Comparison of ENCODE assay signal across 20 mouse cellular contexts in genomic region chr12:56905222-56905621, GRCm38 (mm10).
A peak's percentile ranks its signal among the peaks of the same experiment; 100 is the strongest.
DNase-seq lines count a peak whose midpoint lies in the region; ATAC-seq and TF ChIP-seq lines count a peak whose summit lies in the region.
"Had no signal": no experiment of that assay in that cellular context is flagged by ENCODE, and none has a peak within 500 bp of the region (broad histone marks: within the 10 kb centered on the region; RNA-seq: fewer than 3 reads in every experiment).

No protein-coding gene starts in this region.

- no peaks in the 10 kb centered on the region for H3K9me3 ChIP-seq in hindbrain, embryonic 10.5 days
- no peaks in the 10 kb centered on the region for H3K9me3 ChIP-seq in hindbrain, embryonic 13.5 days
- H3K9me3 ChIP-seq in midbrain, embryonic 10.5 days (replicated peaks), result no peaks in the 10 kb centered on the region
- no peaks in the 10 kb centered on the region for H3K9me3 ChIP-seq in midbrain, embryonic 15.5 days
- no peaks in the 10 kb centered on the region for H3K9me3 ChIP-seq in limb, embryonic 14.5 days (ENCODE audit: control insufficient read depth, low read length)
- H3K9me3 ChIP-seq: heart, embryonic 12.5 days had no signal

- WGBS in hindbrain, embryonic 10.5 days, result 18% methylated on average over 7 of the region's 7 CpGs
- WGBS in hindbrain, embryonic 13.5 days, result 29% methylated on average over 7 of the region's 7 CpGs
- WGBS in midbrain, embryonic 10.5 days, result 28% methylated on average over 7 of the region's 7 CpGs
- whole genome bisulfite sequencing in midbrain, embryonic 15.5 days, result 25% methylated on average over 7 of the region's 7 CpGs
- WGBS in limb, embryonic 14.5 days, result 22% methylated on average over 7 of the region's 7 CpGs

- no peak for TF ChIP-seq POLR2A in limb, embryonic 14.5 days (IDR thresholded peaks at IDR 0.05; ENCODE audit: borderline replicate concordance, extremely low read depth, insufficient read depth, insufficient read length)

- no peak overlapping the region for H3K4me2 ChIP-seq in hindbrain, embryonic 13.5 days
- H3K4me2 ChIP-seq in midbrain, embryonic 15.5 days, result no peak overlapping the region
- 0 out of 2 replicates have a peak overlapping the region, but pooled peaks have one; percentile 2 for H3K4me2 ChIP-seq in limb, embryonic 14.5 days (replicated peaks; ENCODE audit: low read depth, low read length, severe bottlenecking)
- H3K4me2 ChIP-seq: heart, embryonic 12.5 days had no signal

- DNase-seq in hindbrain, embryonic 10.5 days (ENCODE audit: low spot score), result peak; percentile 26
- peak; percentile 15 for DNase-seq in midbrain, embryonic 10.5 days (ENCODE audit: low spot score)
- peak; percentile 8 for DNase-seq in embryo, embryonic 11.5 days (ENCODE audit: low read depth, low spot score)
- DNase-seq in limb, embryonic 14.5 days (ENCODE audit: low spot score), result peak; percentile 17
- no peak for DNase-seq in left cerebral cortex, postnatal 4 days
- no peak for DNase-seq in Muller cell, postnatal 12 days (ENCODE audit: inconsistent ontology term)
- DNase-seq: adrenal gland, adult 2 months; cerebellum, adult 9-10 months; heart, adult 11 months; heart, postnatal 14 days; layer of hippocampus, adult 9-11 months; liver, postnatal 0 days; lung, postnatal 10 days; right cerebral cortex, postnatal 14 days; thymus, postnatal 36 days had no signal

- H3K27ac ChIP-seq in hindbrain, embryonic 10.5 days, result no peak overlapping the region
- no peak overlapping the region for H3K27ac ChIP-seq in hindbrain, embryonic 13.5 days
- no peak overlapping the region for H3K27ac ChIP-seq in midbrain, embryonic 10.5 days (replicated peaks)
- H3K27ac ChIP-seq in midbrain, embryonic 15.5 days, result no peak overlapping the region
- H3K27ac ChIP-seq in limb, embryonic 14.5 days (replicated peaks; ENCODE audit: low read depth, low read length), result no peak overlapping the region

- intact Hi-C loops in left cerebral cortex, postnatal 4 days (cut with DNase I), result no loop called here

- no peak for ATAC-seq in hindbrain, embryonic 13.5 days (ENCODE audit: low FRiP score)
- no peak for ATAC-seq in midbrain, embryonic 15.5 days (replicated peaks)
- peak; percentile 48; the same call in 1 of the 2 replicates for ATAC-seq in limb, embryonic 14.5 days (ENCODE audit: low FRiP score, low read depth)
- ATAC-seq: hindbrain, embryonic 16.5 days; intestine, embryonic 16.5 days; liver, postnatal 0 days had no signal

- no peaks in the 10 kb centered on the region for H3K27me3 ChIP-seq in hindbrain, embryonic 10.5 days (ENCODE audit: insufficient read depth, poor library complexity, severe bottlenecking)
- H3K27me3 ChIP-seq in hindbrain, embryonic 13.5 days, result no peaks in the 10 kb centered on the region
- no peaks in the 10 kb centered on the region for H3K27me3 ChIP-seq in midbrain, embryonic 10.5 days (ENCODE audit: low read depth, poor library complexity, severe bottlenecking)
- H3K27me3 ChIP-seq in midbrain, embryonic 15.5 days (replicated peaks), result no peaks in the 10 kb centered on the region
- no peaks in the 10 kb centered on the region for H3K27me3 ChIP-seq in limb, embryonic 14.5 days (ENCODE audit: control insufficient read depth, insufficient read depth, low read length)
- H3K27me3 ChIP-seq: heart, embryonic 12.5 days had no signal

- H3K4me3 ChIP-seq in hindbrain, embryonic 10.5 days, result no peak overlapping the region
- no peak overlapping the region for H3K4me3 ChIP-seq in hindbrain, embryonic 13.5 days
- H3K4me3 ChIP-seq in midbrain, embryonic 10.5 days, result no peak overlapping the region
- no peak overlapping the region for H3K4me3 ChIP-seq in midbrain, embryonic 15.5 days
- no peak overlapping the region for H3K4me3 ChIP-seq in limb, embryonic 14.5 days (replicated peaks; ENCODE audit: low read length)
- H3K4me3 ChIP-seq: heart, embryonic 12.5 days had no signal

- peaks cover 9% of the 10 kb centered on the region for H3K4me1 ChIP-seq in hindbrain, embryonic 10.5 days (replicated peaks)
- H3K4me1 ChIP-seq in hindbrain, embryonic 13.5 days (replicated peaks), result 0 out of 2 replicates have a peak, but pooled peaks cover 2% of the 10 kb centered on the region
- H3K4me1 ChIP-seq in midbrain, embryonic 10.5 days, result peaks cover 8% of the 10 kb centered on the region
- no peaks in the 10 kb centered on the region for H3K4me1 ChIP-seq in midbrain, embryonic 15.5 days
- H3K4me1 ChIP-seq in limb, embryonic 14.5 days (ENCODE audit: control insufficient read depth, insufficient read depth, low read length), result peaks cover 11% of the 10 kb centered on the region
- H3K4me1 ChIP-seq: heart, embryonic 12.5 days had no signal

- no peaks in the 10 kb centered on the region for H3K36me3 ChIP-seq in hindbrain, embryonic 10.5 days
- no peaks in the 10 kb centered on the region for H3K36me3 ChIP-seq in hindbrain, embryonic 13.5 days
- no peaks in the 10 kb centered on the region for H3K36me3 ChIP-seq in midbrain, embryonic 10.5 days
- H3K36me3 ChIP-seq in midbrain, embryonic 15.5 days (replicated peaks), result no peaks in the 10 kb centered on the region
- no peaks in the 10 kb centered on the region for H3K36me3 ChIP-seq in limb, embryonic 14.5 days (ENCODE audit: control insufficient read depth, insufficient read depth, low read length)
- H3K36me3 ChIP-seq: heart, embryonic 12.5 days had no signal

- no peak overlapping the region for H3K9ac ChIP-seq in hindbrain, embryonic 13.5 days
- H3K9ac ChIP-seq in midbrain, embryonic 15.5 days, result no peak overlapping the region
- no peak overlapping the region for H3K9ac ChIP-seq in limb, embryonic 14.5 days (ENCODE audit: low read depth, low read length, severe bottlenecking)
- H3K9ac ChIP-seq: heart, embryonic 12.5 days; liver, postnatal 0 days had no signal

Comparison
In these comparisons a context has a peak if more than half of its experiments do, and no peak if none do; other contexts are left out.
1. DNase-seq: peak in hindbrain, embryonic 10.5 days (single experiment), midbrain, embryonic 10.5 days (single experiment), embryo, embryonic 11.5 days (single experiment) and limb, embryonic 14.5 days (single experiment); none in left cerebral cortex, postnatal 4 days (single experiment) and Muller cell, postnatal 12 days (single experiment).